In genomic region chr2:180678609-180679140, GRCm38 (mm10) we compare ENCODE assay signal across 8 mouse cellular contexts. TPM values are rescaled to one million over a fixed set of nuclear protein-coding genes. Genes with fewer than 3 reads are reported as not detected.
DNase-seq lines count a peak whose midpoint lies in the region; ATAC-seq and TF ChIP-seq lines count a peak whose summit lies in the region.

No protein-coding gene starts in this region.

- H3K9ac ChIP-seq in liver, postnatal 0 days (replicated peaks) = no peak overlapping the region
- H3K9ac ChIP-seq in neural tube, embryonic 15.5 days (replicated peaks) = no peak overlapping the region

- peak; percentile 58 for ATAC-seq in liver, postnatal 0 days
- peak; percentile 45; the same call in 1 of the 2 replicates for ATAC-seq in neural tube, embryonic 15.5 days (ENCODE audit: low FRiP score)

- peak; percentile 92 for TF ChIP-seq CTCF in liver, postnatal 0 days (IDR thresholded peaks at IDR 0.05; ENCODE audit: low read depth)
- TF ChIP-seq CTCF in thymus, adult 2 months (IDR thresholded peaks at IDR 0.05; ENCODE audit: borderline replicate concordance, control insufficient read depth, extremely low read depth, insufficient read depth, low read length, poor library complexity) = 0 out of 2 replicates have a peak, but pooled peaks have one; percentile 28

- intact Hi-C loops in heart, postnatal 36 days (cut with DNase I) = loop anchor here (1.0 to 2.0 kb wide), 2 partner anchors 32 to 67 kb away; partner anchors contain the start of gene Gid8

- H3K9me3 ChIP-seq in forebrain, embryonic 10.5 days = no peaks in the 10 kb centered on the region
- no peaks in the 10 kb centered on the region for H3K9me3 ChIP-seq in liver, postnatal 0 days (ENCODE audit: low read length)
- no peaks in the 10 kb centered on the region for H3K9me3 ChIP-seq in neural tube, embryonic 15.5 days (replicated peaks)

- no peak for TF ChIP-seq POLR2A in thymus, adult 2 months (IDR thresholded peaks at IDR 0.05; ENCODE audit: control insufficient read depth, extremely low read depth, insufficient read depth, low read length, poor library complexity)

- no peak overlapping the region for H3K4me3 ChIP-seq in forebrain, embryonic 10.5 days
- H3K4me3 ChIP-seq in liver, postnatal 0 days (ENCODE audit: low read depth, low read length) = no peak overlapping the region
- no peak overlapping the region for H3K4me3 ChIP-seq in neural tube, embryonic 15.5 days (replicated peaks)
- no peak overlapping the region for H3K4me3 ChIP-seq in thymus, adult 2 months (ENCODE audit: control insufficient read depth, insufficient read depth, low read length)

- H3K27me3 ChIP-seq in forebrain, embryonic 10.5 days (ENCODE audit: poor library complexity, severe bottlenecking) = no peaks in the 10 kb centered on the region
- H3K27me3 ChIP-seq in liver, postnatal 0 days (ENCODE audit: insufficient read depth, low read length) = no peaks in the 10 kb centered on the region
- H3K27me3 ChIP-seq in neural tube, embryonic 15.5 days (replicated peaks) = no peaks in the 10 kb centered on the region
- H3K27me3 ChIP-seq in thymus, adult 2 months (ENCODE audit: control insufficient read depth, insufficient read depth, low read length) = no peaks in the 10 kb centered on the region

- H3K36me3 ChIP-seq in forebrain, embryonic 10.5 days (replicated peaks) = peaks cover 60% of the 10 kb centered on the region
- H3K36me3 ChIP-seq in liver, postnatal 0 days (replicated peaks; ENCODE audit: insufficient read depth, low read length) = peaks cover 54% of the 10 kb centered on the region
- H3K36me3 ChIP-seq in neural tube, embryonic 15.5 days = peaks cover 54% of the 10 kb centered on the region
- H3K36me3 ChIP-seq in thymus, adult 2 months (ENCODE audit: control insufficient read depth, insufficient read depth, low read length) = peaks cover 38% of the 10 kb centered on the region

- no peak overlapping the region for H3K27ac ChIP-seq in forebrain, embryonic 10.5 days
- H3K27ac ChIP-seq in liver, postnatal 0 days (ENCODE audit: low read depth) = peak overlapping the region; percentile 13; the same call in 1 of the 2 replicates
- H3K27ac ChIP-seq in neural tube, embryonic 15.5 days (replicated peaks) = no peak overlapping the region
- no peak overlapping the region for H3K27ac ChIP-seq in thymus, adult 2 months (ENCODE audit: control insufficient read depth, insufficient read depth, low read length)

- TF ChIP-seq EP300 in liver, postnatal 0 days (IDR thresholded peaks at IDR 0.05; ENCODE audit: low read depth) = no peak

- no peaks in the 10 kb centered on the region for H3K4me1 ChIP-seq in forebrain, embryonic 10.5 days
- peaks cover 3% of the 10 kb centered on the region; the same call in 1 of the 2 replicates for H3K4me1 ChIP-seq in liver, postnatal 0 days (ENCODE audit: insufficient read depth)
- no peaks in the 10 kb centered on the region for H3K4me1 ChIP-seq in neural tube, embryonic 15.5 days
- 0 out of 2 replicates have a peak, but pooled peaks cover 2% of the 10 kb centered on the region for H3K4me1 ChIP-seq in thymus, adult 2 months (replicated peaks; ENCODE audit: control insufficient read depth, insufficient read depth, low read length)

- no peak overlapping the region for H3K4me2 ChIP-seq in liver, postnatal 0 days (ENCODE audit: low read depth, low read length)
- no peak overlapping the region for H3K4me2 ChIP-seq in neural tube, embryonic 15.5 days

- DNase-seq in ES-CJ7 (ENCODE audit: low read depth, low spot score) = peak; percentile 92
- peak; percentile 66 for DNase-seq in c-Kit-negative CD71-positive TER-119-positive erythroid progenitor cells, embryonic 14.5 days (ENCODE audit: low read depth, low spot score)
- peak; percentile 50 for DNase-seq in forebrain, embryonic 10.5 days (ENCODE audit: extremely low spot score, low spot score)
- DNase-seq in heart, postnatal 36 days = peak; percentile 72 to 75
- peak; percentile 81 for DNase-seq in layer of hippocampus, adult 11-12 months (ENCODE audit: low spot score)
- DNase-seq in liver, postnatal 0 days = peak; percentile 75
- DNase-seq in thymus, adult 2 months = peak; percentile 75

- 28% methylated on average over 4 of the region's 4 CpGs for WGBS in forebrain, embryonic 10.5 days
- WGBS in liver, postnatal 0 days (ENCODE audit: insufficient replicate concordance) = 17% methylated on average over 4 of the region's 4 CpGs
- 21% methylated on average over 4 of the region's 4 CpGs for WGBS in neural tube, embryonic 15.5 days
- WGBS in thymus, adult 2 months = 13% methylated on average over 4 of the region's 4 CpGs

RNA-seq across cellular contexts. Expression of gene Dido1, which starts 31.1 kb away (rescaled TPM):
- 33.8 and 34.3 TPM in 2 replicates for polyA plus RNA-seq in forebrain, embryonic 10.5 days (2016; fragmentation: Nextera tagmentation; extraction: Ambion mirVana)
- 10 to 100 TPM; 24.4 to 29.0 TPM for total RNA-seq in heart, postnatal 36 days (2021)
- 6.5 and 8.7 TPM in 2 replicates for polyA plus RNA-seq in liver, postnatal 0 days (2015; fragmentation: Nextera tagmentation; extraction: Ambion mirVana)
- polyA plus RNA-seq in neural tube, embryonic 15.5 days (2015; fragmentation: Nextera tagmentation; extraction: Ambion mirVana) = 21.4 and 23.1 TPM in 2 replicates
- 40.7 and 42.2 TPM in 2 replicates for polyA plus RNA-seq in thymus, adult 2 months (2012; rRNA removed)

RNA-seq across cellular contexts. Expression of gene Gid8, which starts 31.2 kb away (rescaled TPM):
- polyA plus RNA-seq in forebrain, embryonic 10.5 days (2016; fragmentation: Nextera tagmentation; extraction: Ambion mirVana) = 46.8 and 47.7 TPM in 2 replicates
- 10 to 100 TPM; 59.4 to 60.5 TPM for total RNA-seq in heart, postnatal 36 days (2021)
- 68.2 and 71.3 TPM in 2 replicates for polyA plus RNA-seq in liver, postnatal 0 days (2015; fragmentation: Nextera tagmentation; extraction: Ambion mirVana)
- 54.9 and 57.5 TPM in 2 replicates for polyA plus RNA-seq in neural tube, embryonic 15.5 days (2015; fragmentation: Nextera tagmentation; extraction: Ambion mirVana)
- 34.9 and 35.5 TPM in 2 replicates for polyA plus RNA-seq in thymus, adult 2 months (2012; rRNA removed)

RNA-seq across cellular contexts. Expression of gene Tcfl5, which starts 36.2 kb away (rescaled TPM):
- 0.20 and 0.30 TPM in 2 replicates for polyA plus RNA-seq in forebrain, embryonic 10.5 days (2016; fragmentation: Nextera tagmentation; extraction: Ambion mirVana)
- total RNA-seq in heart, postnatal 36 days (2021) = under 1 TPM in 1 of 2 experiments, not detected in 1; 0.25 TPM
- not detected in 2 replicates for polyA plus RNA-seq in liver, postnatal 0 days (2015; fragmentation: Nextera tagmentation; extraction: Ambion mirVana)
- 0.37 and 0.77 TPM in 2 replicates for polyA plus RNA-seq in neural tube, embryonic 15.5 days (2015; fragmentation: Nextera tagmentation; extraction: Ambion mirVana)
- polyA plus RNA-seq in thymus, adult 2 months (2012; rRNA removed) = 0.09 TPM in 1 of 2 replicates, not detected in the other

RNA-seq across cellular contexts. Expression of gene Slc17a9, which starts 46.4 kb away (rescaled TPM):
- 0.46 and 0.95 TPM in 2 replicates for polyA plus RNA-seq in forebrain, embryonic 10.5 days (2016; fragmentation: Nextera tagmentation; extraction: Ambion mirVana)
- total RNA-seq in heart, postnatal 36 days (2021) = under 1 TPM in 1 of 2 experiments, not detected in 1; 0.38 TPM
- 5.2 and 6.0 TPM in 2 replicates for polyA plus RNA-seq in liver, postnatal 0 days (2015; fragmentation: Nextera tagmentation; extraction: Ambion mirVana)
- polyA plus RNA-seq in neural tube, embryonic 15.5 days (2015; fragmentation: Nextera tagmentation; extraction: Ambion mirVana) = 0.31 and 1.4 TPM in 2 replicates
- 24.9 and 26.4 TPM in 2 replicates for polyA plus RNA-seq in thymus, adult 2 months (2012; rRNA removed)
